Mouse (Mus musculus): Measurements from ENCODE around the gene Ywhae. TPM values are rescaled to one million over a fixed set of nuclear protein-coding genes. Genes with fewer than 3 reads are reported as not detected.

The Ywhae gene
- polyA plus RNA-seq, 1 experiment from 2014 or later = 846 TPM

DNA sequence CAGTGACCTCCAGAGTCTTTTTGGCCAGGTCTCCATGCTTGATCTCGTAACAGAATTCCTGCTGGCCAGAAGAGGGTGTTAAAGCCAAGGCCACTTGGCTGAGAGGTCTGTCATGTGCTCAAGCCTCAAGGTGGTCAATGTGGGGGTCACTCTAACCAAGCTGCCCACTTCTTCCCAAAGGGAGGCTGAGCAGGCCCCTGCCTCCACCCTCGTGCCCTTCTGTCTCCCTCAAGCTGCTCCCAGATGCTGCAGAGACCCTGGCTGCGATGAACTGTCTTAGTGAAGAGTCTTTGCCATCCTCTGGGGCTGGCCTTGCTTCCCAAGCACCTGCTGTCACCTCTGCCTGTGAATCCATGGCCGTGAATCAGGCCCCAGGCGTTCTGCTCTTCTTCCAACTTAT lies 39.9 kb downstream of the Ywhae start:
- Histone ChIP-seq H3K36me3 (no peaks in the 10 kb centered on the region), H3K4me3 (replicated peaks) (no peak overlapping the region), H3K27ac (no peak overlapping the region), H3K4me1 (replicated peaks) (no peaks in the 10 kb centered on the region), H3K9me3 (no peaks in the 10 kb centered on the region), H3K4me2 (replicated peaks) (no peak overlapping the region), H3K9ac (no peak overlapping the region), H3K27me3 (replicated peaks) (no peaks in the 10 kb centered on the region)
- 77% methylated on average over 5 of the region's 5 CpGs for WGBS
- no peak for ATAC-seq

DNA sequence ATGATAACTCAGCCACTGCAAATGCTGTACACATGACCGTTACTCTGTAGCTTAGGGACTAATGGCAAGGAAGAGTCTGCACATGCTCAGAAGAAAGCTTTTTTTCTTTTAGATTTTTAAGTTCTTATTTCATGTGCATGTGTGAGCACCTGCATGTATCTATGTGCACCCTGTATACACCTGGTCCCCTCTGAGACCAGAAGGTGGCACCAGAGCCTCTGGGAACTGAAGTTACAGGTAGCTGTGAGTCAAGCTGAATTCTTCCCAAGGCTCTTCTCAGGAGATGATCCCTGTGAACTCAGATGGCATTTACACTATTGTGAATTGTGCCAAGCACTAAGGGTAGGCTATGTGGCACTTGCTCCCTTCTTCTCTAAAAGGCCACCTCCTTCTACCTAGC lies 43.2 kb downstream of the Ywhae start:
- WGBS = 81% methylated on average over 1 of the region's 1 CpGs
- Histone ChIP-seq H3K27me3 (replicated peaks) (no peaks in the 10 kb centered on the region), H3K4me3 (replicated peaks) (no peak overlapping the region), H3K36me3 (no peaks in the 10 kb centered on the region), H3K9me3 (no peaks in the 10 kb centered on the region), H3K27ac (no peak overlapping the region), H3K9ac (no peak overlapping the region), H3K4me2 (replicated peaks) (no peak overlapping the region), H3K4me1 (replicated peaks) (no peaks in the 10 kb centered on the region)
- no peak for ATAC-seq

DNA sequence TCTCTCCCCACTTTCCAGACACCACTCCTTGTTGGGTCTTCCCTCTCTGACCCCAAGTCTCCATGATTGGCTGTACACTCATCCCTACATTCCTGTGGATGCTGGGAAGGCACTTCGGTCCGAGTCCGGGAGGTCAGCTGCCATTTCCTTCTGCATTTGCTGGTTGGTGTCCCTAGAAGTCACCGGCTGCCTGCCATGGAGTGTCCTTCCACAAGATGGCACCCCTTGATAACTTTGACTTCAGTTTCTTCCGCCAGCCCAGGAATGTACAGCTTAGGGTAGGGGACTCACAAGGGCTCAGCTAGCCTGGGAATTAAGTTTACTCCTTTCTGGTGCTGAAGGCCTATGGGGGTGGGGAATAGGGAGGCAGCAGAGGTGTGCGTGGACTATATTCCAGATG lies 49.2 kb downstream of the Ywhae start:
- 22% methylated on average over 6 of the region's 6 CpGs for WGBS
- Histone ChIP-seq H3K36me3 (no peaks in the 10 kb centered on the region), H3K27me3 (replicated peaks) (no peaks in the 10 kb centered on the region), H3K27ac (no peak overlapping the region), H3K4me3 (replicated peaks) (no peak overlapping the region), H3K4me1 (replicated peaks) (no peaks in the 10 kb centered on the region), H3K9me3 (no peaks in the 10 kb centered on the region), H3K4me2 (replicated peaks) (no peak overlapping the region), H3K9ac (no peak overlapping the region)
- ATAC-seq = peak; percentile 78

DNA sequence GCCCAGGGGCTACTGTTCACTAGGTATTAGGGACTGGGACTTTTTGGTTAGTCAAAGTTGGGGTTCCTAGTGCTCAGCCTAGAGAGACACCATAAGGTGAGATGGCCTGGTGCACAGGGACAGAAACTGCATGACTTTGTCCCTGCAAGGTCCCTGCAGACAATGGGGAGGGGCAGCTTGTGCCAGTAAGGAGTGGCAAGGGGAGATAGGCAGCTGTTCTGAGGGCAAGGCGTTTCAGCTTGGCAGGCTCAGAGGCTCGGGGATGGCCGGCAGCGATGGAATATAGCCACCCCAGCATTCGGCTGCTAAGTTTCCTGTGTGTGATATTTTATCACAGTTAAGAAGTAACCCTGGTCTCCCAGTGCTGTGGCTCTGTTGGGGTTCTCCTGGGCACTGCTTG lies 51.1 kb downstream of the Ywhae start:
- Histone ChIP-seq H3K27me3 (replicated peaks) (no peaks in the 10 kb centered on the region), H3K4me1 (replicated peaks) (no peaks in the 10 kb centered on the region), H3K9ac (no peak overlapping the region), H3K4me3 (replicated peaks) (no peak overlapping the region), H3K27ac (no peak overlapping the region), H3K9me3 (no peaks in the 10 kb centered on the region), H3K36me3 (no peaks in the 10 kb centered on the region), H3K4me2 (replicated peaks) (no peak overlapping the region)
- no peak for ATAC-seq
- WGBS = 80% methylated on average over 5 of the region's 5 CpGs

DNA sequence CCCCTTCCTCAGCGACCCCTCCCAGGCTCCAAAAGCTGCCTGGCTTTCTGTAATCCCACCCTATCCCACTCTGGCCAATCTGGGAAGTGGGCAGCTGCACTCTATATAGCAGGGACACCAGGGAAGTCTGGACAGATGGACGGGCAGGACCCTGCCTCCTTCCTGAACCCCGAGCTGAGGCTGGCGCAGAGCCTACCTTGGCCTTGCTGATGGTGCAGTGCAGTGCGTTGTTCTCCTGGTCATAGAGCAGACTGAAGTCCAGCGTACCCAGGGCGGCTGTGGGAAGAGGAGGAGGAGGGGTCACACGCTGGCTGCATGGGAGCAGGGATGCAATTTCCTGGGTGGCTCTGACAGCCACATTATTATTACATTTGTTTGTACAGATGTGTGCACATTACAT lies 53.2 kb downstream of the Ywhae start:
- H3K4me3 ChIP-seq (replicated peaks) = no peak overlapping the region
- ATAC-seq = no peak
- H3K36me3 ChIP-seq = no peaks in the 10 kb centered on the region
- H3K4me1 ChIP-seq (replicated peaks) = no peaks in the 10 kb centered on the region
- H3K27me3 ChIP-seq (replicated peaks) = no peaks in the 10 kb centered on the region
- no peak overlapping the region for H3K27ac ChIP-seq
- no peak overlapping the region for H3K9ac ChIP-seq
- no peaks in the 10 kb centered on the region for H3K9me3 ChIP-seq
- H3K4me2 ChIP-seq (replicated peaks) = no peak overlapping the region
- 68% methylated on average over 8 of the region's 8 CpGs for WGBS

DNA sequence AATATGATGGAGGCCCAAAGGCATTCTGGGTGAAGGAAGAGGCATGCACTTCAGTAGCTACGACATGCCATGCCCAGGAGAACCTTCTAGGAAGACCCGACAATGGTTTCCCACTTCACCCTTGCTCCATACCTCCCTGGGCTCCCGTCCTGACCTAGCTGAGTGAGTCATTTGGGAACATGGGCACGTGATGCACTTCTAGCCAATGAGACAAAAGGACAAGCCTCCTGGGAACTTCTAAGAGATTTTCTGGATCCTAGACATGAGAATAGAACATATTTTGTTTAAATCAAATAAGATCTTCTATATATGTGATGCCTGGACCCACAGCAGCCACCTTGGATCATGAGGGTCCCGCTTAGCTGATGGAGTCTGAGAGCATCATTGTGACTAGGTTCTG lies 59.9 kb downstream of the Ywhae start:
- peaks cover 15% of the 10 kb centered on the region for H3K4me1 ChIP-seq (replicated peaks)
- no peak for ATAC-seq
- H3K9me3 ChIP-seq = no peaks in the 10 kb centered on the region
- H3K36me3 ChIP-seq = no peaks in the 10 kb centered on the region
- no peak overlapping the region for H3K4me2 ChIP-seq (replicated peaks)
- peaks cover 28% of the 10 kb centered on the region for H3K27me3 ChIP-seq (replicated peaks)
- WGBS = 83% methylated on average over 5 of the region's 5 CpGs
- no peak overlapping the region for H3K4me3 ChIP-seq (replicated peaks)
- H3K27ac ChIP-seq = no peak overlapping the region
- H3K9ac ChIP-seq = no peak overlapping the region

DNA sequence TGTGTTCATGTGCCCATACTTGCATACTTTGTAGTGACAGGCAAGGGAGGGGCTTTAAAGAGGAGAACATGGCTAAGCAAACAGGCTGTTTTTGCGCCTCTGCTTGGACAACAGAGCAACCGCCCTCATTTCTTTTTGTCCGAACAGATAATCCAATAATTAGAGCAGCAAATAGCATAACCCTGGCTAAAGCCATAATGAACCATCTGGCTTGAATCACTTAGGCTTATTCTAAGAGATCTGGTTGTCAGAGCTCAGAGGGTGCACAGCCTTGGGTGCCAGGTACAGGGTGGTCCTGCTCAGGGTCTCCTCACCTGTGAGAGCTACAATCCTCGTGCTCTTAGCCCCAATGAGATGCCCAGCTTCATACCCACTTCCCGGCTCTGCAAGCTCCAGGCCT lies 60.7 kb downstream of the Ywhae start:
- H3K36me3 ChIP-seq = no peaks in the 10 kb centered on the region
- H3K9me3 ChIP-seq = no peaks in the 10 kb centered on the region
- WGBS = 77% methylated on average over 5 of the region's 5 CpGs
- no peak overlapping the region for H3K27ac ChIP-seq
- peaks cover 15% of the 10 kb centered on the region for H3K4me1 ChIP-seq (replicated peaks)
- no peak for ATAC-seq
- H3K4me3 ChIP-seq (replicated peaks) = no peak overlapping the region
- H3K4me2 ChIP-seq (replicated peaks) = no peak overlapping the region
- no peak overlapping the region for H3K9ac ChIP-seq
- H3K27me3 ChIP-seq (replicated peaks) = peaks cover 28% of the 10 kb centered on the region

DNA sequence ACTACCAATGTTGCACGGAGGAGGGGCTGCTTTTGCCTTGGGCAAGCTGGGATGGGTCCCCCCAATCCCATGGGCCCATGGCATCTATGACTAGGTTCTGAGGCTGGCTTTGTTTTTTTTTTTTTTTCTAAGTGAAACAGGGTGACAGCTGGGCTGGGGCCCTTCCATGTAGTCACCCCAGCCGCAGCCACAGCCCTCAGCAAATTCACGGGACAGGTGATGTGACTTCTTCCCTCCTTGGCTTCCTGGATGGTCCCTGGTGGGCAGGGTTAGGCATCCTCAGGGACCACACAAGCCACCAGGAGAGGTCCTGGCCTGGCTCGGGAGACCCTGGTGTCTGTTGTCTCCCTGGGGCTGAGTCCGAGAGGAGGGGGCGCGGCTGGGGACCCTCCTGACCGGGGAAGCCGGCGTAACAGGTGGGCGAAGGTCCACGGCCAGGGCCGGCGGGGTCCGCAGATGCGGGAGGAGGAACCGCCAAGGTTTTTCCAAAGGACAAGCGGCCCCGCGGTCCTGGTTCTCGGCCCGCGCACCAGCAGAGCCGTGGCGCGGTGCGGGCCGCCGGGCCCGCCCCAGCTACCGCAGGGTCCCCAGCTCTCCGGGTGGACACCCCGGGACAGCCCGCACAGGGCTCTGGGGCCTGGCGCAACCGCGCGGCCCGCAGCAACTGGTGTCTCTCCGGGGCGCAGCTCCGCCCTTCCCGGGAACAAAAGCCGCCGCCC lies 62.1 kb downstream of the Ywhae start:
- H3K4me3 ChIP-seq (replicated peaks) = peak overlapping the region; percentile 52
- ATAC-seq = peak; percentile 34; the same call in 1 of the 2 replicates
- H3K9ac ChIP-seq = peak overlapping the region; percentile 60
- no peaks in the 10 kb centered on the region for H3K9me3 ChIP-seq
- H3K27ac ChIP-seq = 0 out of 2 replicates have a peak overlapping the region, but pooled peaks have one; percentile 22
- whole genome bisulfite sequencing = 10% methylated on average over 44 of the region's 45 CpGs
- H3K4me2 ChIP-seq (replicated peaks) = peak overlapping the region; percentile 84
- no peaks in the 10 kb centered on the region for H3K36me3 ChIP-seq
- peaks cover 28% of the 10 kb centered on the region for H3K27me3 ChIP-seq (replicated peaks)
- H3K4me1 ChIP-seq (replicated peaks) = peaks cover 18% of the 10 kb centered on the region

DNA sequence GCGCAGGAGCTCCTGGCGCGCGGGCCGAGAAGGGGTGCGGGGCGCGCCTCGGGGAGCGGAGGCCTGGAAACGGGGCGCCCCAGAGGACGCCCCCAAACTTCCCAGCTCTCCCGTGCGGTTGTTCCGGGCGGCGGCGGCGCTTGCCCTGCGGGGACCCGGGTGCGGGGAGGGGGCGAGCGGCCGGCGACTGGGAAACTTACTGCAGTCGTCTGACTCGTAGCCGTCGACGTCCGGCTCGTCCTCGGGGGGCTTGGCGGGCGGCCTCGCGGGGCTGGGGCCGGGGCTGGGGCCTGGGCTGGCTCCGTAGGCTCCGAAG lies 62.6 kb downstream of the Ywhae start:
- WGBS = under 1% methylated on average over 26 of the region's 42 CpGs
- ATAC-seq = peak; percentile 17; the same call in 1 of the 2 replicates
- Histone ChIP-seq H3K4me2 (replicated peaks) (peak overlapping the region; percentile 84), H3K9me3 (no peaks in the 10 kb centered on the region), H3K4me3 (replicated peaks) (peak overlapping the region; percentile 52), H3K36me3 (no peaks in the 10 kb centered on the region), H3K9ac (peak overlapping the region; percentile 60), H3K27ac (no peak overlapping the region), H3K27me3 (replicated peaks) (peaks cover 28% of the 10 kb centered on the region), H3K4me1 (replicated peaks) (peaks cover 20% of the 10 kb centered on the region)

DNA sequence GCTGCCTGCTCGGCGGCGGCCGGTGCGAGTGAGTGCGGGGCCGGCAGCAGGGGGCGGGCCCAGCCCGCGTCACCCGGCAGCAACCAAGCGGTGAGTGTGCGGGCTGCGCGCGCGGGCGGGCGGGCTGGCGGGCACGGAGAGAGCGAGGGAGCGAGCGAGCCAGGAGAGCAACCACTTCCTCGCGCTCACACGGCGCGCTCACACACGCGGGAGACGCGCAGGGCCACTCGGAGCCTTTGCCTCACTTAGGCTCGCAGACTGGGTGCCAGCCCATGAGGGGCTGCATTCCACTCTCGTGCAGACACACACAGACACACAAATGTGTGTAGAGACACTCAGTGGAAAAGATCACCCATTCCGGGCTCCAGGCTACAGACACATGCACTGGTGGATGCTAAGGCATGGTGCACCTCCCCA lies 63.4 kb downstream of the Ywhae start, which contains the start of gene Doc2b:
Doc2b (minus strand) TSS at position 21 of the 417 bp plus-strand sequence.
- Histone ChIP-seq H3K9ac (peak within 1 kb of the TSS; percentile 60), H3K4me3 (replicated peaks) (peak within 1 kb of the TSS; percentile 52), H3K27me3 (replicated peaks) (peaks cover 28% of the 10 kb centered on the region), H3K27ac (0 out of 2 replicates have a peak within 1 kb of the TSS, but pooled peaks have one; percentile 22), H3K36me3 (no peaks in the 10 kb centered on the region), H3K4me1 (replicated peaks) (peaks cover 20% of the 10 kb centered on the region), H3K4me2 (replicated peaks) (peak within 1 kb of the TSS; percentile 84), H3K9me3 (no peaks in the 10 kb centered on the region)
- 5% methylated on average over 37 of the region's 37 CpGs for WGBS
- ATAC-seq = peak; percentile 55

DNA sequence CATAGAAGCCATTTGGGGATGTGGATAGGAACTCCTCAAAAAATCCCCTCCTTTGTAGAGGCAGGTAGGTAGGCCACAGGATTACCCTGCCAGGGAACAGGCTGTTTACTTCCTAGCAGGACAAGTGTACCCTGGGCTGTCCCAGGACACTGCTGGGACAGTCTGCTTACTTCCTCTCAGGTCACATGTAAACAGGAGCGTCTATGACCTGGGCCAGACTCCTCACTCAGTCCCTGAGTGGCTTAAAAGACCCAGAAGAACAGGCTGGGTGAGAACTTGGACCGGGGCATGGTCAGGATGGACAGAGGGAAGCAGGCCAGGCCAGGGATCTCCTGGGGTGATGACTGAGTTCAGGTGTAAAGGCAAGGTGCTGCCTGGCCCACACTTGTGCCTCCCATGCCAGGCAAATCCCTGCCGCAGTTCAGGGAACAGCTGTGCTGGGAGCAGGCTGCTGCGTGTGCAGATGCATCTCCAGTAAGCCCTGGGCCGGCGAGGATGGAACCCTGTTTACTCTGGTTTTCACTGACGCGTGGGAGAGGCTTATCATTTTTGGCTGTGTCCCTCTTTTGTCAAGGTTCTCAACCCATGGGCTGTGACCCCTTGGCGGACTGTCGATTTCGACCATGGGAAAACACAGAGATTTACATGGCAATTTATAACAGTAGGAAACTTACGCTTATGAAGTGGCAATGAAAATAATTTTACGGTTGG lies 64.0 kb downstream of the Ywhae start:
- 70% methylated on average over 13 of the region's 13 CpGs for WGBS

DNA sequence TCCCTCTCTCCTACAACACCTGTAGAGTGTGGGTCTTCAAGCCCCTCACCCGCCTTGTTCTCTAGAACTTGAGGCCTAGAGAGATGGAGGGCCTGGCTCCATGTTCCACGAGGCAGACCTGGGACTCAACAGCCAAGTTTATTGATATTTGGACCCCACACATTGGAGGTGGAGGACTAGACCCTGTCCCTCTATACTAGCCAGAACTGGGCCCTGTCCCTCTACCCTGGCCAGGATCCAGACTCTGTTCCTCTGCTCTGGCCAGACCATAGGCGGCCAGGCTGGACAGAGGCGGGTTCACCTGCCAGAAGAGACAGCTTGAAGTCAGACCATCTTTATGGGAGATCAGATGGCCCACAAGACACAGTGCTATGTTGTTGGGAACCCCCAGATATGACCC lies 68.7 kb downstream of the Ywhae start:
- Histone ChIP-seq H3K36me3 (no peaks in the 10 kb centered on the region), H3K4me2 (replicated peaks) (no peak overlapping the region), H3K27ac (no peak overlapping the region), H3K9me3 (no peaks in the 10 kb centered on the region), H3K27me3 (replicated peaks) (peaks cover 5% of the 10 kb centered on the region), H3K4me1 (replicated peaks) (peaks cover 5% of the 10 kb centered on the region; the same call in 1 of the 2 replicates), H3K4me3 (replicated peaks) (no peak overlapping the region), H3K9ac (no peak overlapping the region)
- 88% methylated on average over 4 of the region's 4 CpGs for WGBS
- no peak for ATAC-seq

More for the DNA sequence above, 64.0 kb downstream of the Ywhae start:
- Histone ChIP-seq H3K27ac (no peak overlapping the region), H3K27me3 (replicated peaks) (peaks cover 28% of the 10 kb centered on the region), H3K36me3 (no peaks in the 10 kb centered on the region), H3K4me2 (replicated peaks) (peak overlapping the region; percentile 84; the same call in 1 of the 2 replicates), H3K4me3 (replicated peaks) (no peak overlapping the region), H3K9me3 (no peaks in the 10 kb centered on the region), H3K4me1 (replicated peaks) (peaks cover 20% of the 10 kb centered on the region), H3K9ac (no peak overlapping the region)
- ATAC-seq = no peak

Data from intestine, embryonic 15.5 days (tissue).